Mouse (Mus musculus) megakaryocyte, embryonic 14.5 days (primary cell): ENCODE measurements around the gene Sppl3. TPM values are rescaled to one million over a fixed set of nuclear protein-coding genes. Genes with fewer than 3 reads are reported as not detected.
A peak's percentile ranks its signal among the peaks of the same experiment; 100 is the strongest.

Source experiments
- H3K27me3 ChIP-seq: replicated peaks from 2 replicates; pipeline ENCODE3; 2012; ENCODE audit warnings: inconsistent platforms
- H3K36me3 ChIP-seq: replicated peaks from 2 replicates; pipeline ENCODE3; 2012; ENCODE audit warnings: low read length, inconsistent platforms, mixed read lengths
- H3K4me1 ChIP-seq: 2 replicates; pipeline ENCODE4 v1.6.1; 2012; ENCODE audit warnings: inconsistent platforms
- H3K4me3 ChIP-seq: replicated peaks from 2 replicates; pipeline ENCODE3; 2012; ENCODE audit warnings: moderate library complexity, mild to moderate bottlenecking, inconsistent platforms
- H3K9me3 ChIP-seq: 2 replicates; pipeline ENCODE4 v1.6.1; 2012; ENCODE audit warnings: inconsistent platforms
- FLI1 ChIP-seq: IDR thresholded peaks from 2 replicates; pipeline ENCODE4 v1.6.1; 2012; ENCODE audit warnings: low read length, inconsistent platforms, mixed read lengths
- GATA1 ChIP-seq: IDR thresholded peaks from 3 replicates; pipeline ENCODE4 v1.6.1; 2012; ENCODE audit warnings: mixed read lengths, low read length, inconsistent platforms, borderline replicate concordance
- polyA plus RNA-seq: library from polyadenylated mRNA; stranded (reverse); fragments of >175 nt; gene quantifications from 2 replicates; pipeline ENCODE4 v1.2.3, GENCODE M21; 2012; ENCODE audit warnings: low replicate concordance; ENCODE audit not compliant: insufficient read depth

Sppl3 gene
- polyA plus RNA-seq, 1 experiment, result 18.2 TPM

DNA sequence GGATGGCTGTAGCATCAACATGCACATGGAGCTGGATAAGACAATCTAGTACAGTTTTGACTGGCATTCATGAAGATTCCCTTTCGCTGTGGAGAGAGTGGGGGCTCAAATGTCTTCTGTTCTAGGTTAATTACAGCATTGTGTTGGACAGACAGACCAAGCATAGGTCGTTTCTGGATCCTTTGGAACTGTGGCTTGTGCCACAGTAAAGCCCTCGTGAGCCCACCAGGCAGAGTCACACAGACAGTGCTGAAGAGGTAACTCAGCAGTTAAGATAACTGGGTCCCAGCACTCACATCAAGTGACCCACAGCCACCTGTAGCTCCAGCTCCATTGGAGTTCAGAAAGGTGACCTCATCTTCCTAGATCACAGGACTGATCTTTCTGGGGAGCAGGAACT, 18.6 kb downstream of the Sppl3 start:
- H3K36me3 ChIP-seq, result peaks cover 48% of the 10 kb centered on the region
- no peaks in the 10 kb centered on the region for H3K9me3 ChIP-seq
- H3K4me3 ChIP-seq, result no peak overlapping the region
- peaks cover 91% of the 10 kb centered on the region for H3K4me1 ChIP-seq
- no peaks in the 10 kb centered on the region for H3K27me3 ChIP-seq
- TF ChIP-seq FLI1 (no peak), GATA1 (no peak)

DNA sequence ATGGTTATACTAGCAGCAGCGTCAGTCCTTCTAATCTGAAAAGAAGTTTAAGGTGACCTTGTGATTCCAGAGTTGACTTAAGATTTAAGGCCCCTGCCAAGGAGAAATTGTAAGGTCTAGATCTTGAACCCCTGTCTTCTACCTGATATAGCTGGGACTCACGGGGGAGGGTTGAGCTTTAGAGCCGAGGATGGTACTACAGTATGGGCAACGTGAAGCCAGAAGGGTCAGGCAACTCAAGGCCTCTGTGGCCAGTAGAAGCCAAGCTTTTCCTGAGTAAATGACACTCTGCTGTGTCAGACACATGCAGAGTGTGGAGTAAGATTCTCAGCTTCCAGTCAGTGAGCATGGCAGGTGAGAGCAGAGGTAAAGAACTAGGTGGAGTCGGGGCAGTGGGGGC, 20.6 kb downstream of the Sppl3 start:
- Histone ChIP-seq H3K9me3 (no peaks in the 10 kb centered on the region), H3K36me3 (peaks cover 42% of the 10 kb centered on the region), H3K27me3 (no peaks in the 10 kb centered on the region), H3K4me3 (no peak overlapping the region), H3K4me1 (peaks cover 92% of the 10 kb centered on the region)
- TF ChIP-seq FLI1, result no peak
- no peak for TF ChIP-seq GATA1

DNA sequence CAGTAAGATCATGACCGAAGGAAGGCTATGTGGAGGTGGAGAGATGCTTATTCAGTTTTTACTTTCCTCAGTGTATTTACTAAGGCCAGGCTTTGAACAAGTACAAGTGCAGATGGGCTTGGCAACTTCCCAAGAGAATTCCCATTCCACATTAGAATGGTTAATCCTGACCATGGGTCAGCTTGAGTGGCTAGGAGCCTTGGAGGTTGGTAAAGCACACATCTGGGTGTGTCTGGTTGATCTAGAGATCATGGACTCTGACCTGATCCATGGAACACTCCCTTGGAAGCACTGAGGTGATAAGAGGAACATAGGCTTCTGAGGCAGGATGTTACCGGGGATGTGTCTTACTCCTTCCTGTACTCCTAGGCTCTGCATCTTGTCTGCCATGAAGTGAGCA, 21.7 kb downstream of the Sppl3 start:
- TF ChIP-seq FLI1 (no peak), GATA1 (no peak)
- H3K4me1 ChIP-seq, result peaks cover 89% of the 10 kb centered on the region
- H3K36me3 ChIP-seq, result peaks cover 34% of the 10 kb centered on the region
- H3K4me3 ChIP-seq, result peak overlapping the region; percentile 7
- H3K9me3 ChIP-seq, result no peaks in the 10 kb centered on the region
- H3K27me3 ChIP-seq, result no peaks in the 10 kb centered on the region

DNA sequence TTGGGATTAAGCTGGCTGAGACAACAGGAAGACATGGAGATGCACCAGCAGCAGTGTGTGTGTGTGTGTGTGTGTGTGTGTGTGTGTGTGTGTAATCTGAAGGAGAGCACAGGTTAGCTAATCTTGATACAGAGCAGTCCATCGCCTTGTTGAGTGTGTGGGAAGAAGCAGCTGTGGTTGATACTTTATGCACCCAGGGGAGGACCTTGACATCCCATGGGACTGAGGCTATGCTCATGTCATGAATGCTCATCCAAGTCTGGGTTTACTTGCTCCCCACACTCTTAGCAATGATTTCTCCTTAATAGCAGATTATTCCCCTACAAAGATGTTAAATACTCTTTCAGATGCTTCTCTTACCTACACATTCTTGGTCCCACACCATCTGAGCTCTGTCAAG, 24.3 kb downstream of the Sppl3 start:
- Histone ChIP-seq H3K27me3 (no peaks in the 10 kb centered on the region), H3K9me3 (no peaks in the 10 kb centered on the region), H3K4me3 (peak overlapping the region; percentile 14), H3K4me1 (peaks cover 85% of the 10 kb centered on the region), H3K36me3 (peaks cover 15% of the 10 kb centered on the region)
- TF ChIP-seq FLI1 (no peak), GATA1 (no peak)

DNA sequence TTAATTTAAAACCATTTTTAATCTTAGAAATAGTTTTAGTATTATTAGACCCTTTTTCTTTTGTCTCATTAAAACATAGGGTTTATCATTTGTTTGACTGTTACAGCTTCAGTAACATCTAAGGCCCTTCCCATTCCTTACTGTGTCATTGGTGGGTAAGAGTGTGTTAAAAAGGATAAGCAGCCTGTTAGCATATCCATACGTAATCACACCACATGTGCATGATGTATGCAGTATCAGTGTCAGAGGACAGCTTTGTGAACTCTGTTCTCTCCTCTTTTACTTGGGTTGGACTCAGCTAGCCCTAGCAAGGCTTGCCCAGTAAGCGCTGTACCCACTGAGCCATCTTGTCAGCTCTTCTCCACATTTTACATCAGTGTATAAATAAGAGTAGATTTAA, 26.2 kb downstream of the Sppl3 start:
- no peaks in the 10 kb centered on the region for H3K27me3 ChIP-seq
- H3K9me3 ChIP-seq, result no peaks in the 10 kb centered on the region
- no peak for TF ChIP-seq FLI1
- no peak for TF ChIP-seq GATA1
- H3K4me1 ChIP-seq, result peaks cover 79% of the 10 kb centered on the region
- no peak overlapping the region for H3K4me3 ChIP-seq
- peaks cover 11% of the 10 kb centered on the region for H3K36me3 ChIP-seq

- H3K4me3 ChIP-seq, result no peak overlapping the region
- no peaks in the 10 kb centered on the region for H3K27me3 ChIP-seq
- peaks cover 10% of the 10 kb centered on the region for H3K36me3 ChIP-seq
- peaks cover 62% of the 10 kb centered on the region for H3K4me1 ChIP-seq
- no peaks in the 10 kb centered on the region for H3K9me3 ChIP-seq
- no peak for TF ChIP-seq GATA1
- TF ChIP-seq FLI1, result no peak
These were observed 29.8 kb downstream of the Sppl3 start for GRCm38 (mm10) chr5:115040756-115041155.

- TF ChIP-seq GATA1, result no peak
- H3K36me3 ChIP-seq, result peaks cover 16% of the 10 kb centered on the region
- H3K4me1 ChIP-seq, result peaks cover 49% of the 10 kb centered on the region
- H3K27me3 ChIP-seq, result no peaks in the 10 kb centered on the region
- no peaks in the 10 kb centered on the region for H3K9me3 ChIP-seq
- no peak overlapping the region for H3K4me3 ChIP-seq
These were observed 32.7 kb downstream of the Sppl3 start for GRCm38 (mm10) chr5:115043626-115044025.

GRCm38 (mm10) chr5:115045146-115045677, 34.3 kb downstream of the Sppl3 start:
- peaks cover 17% of the 10 kb centered on the region for H3K36me3 ChIP-seq
- TF ChIP-seq FLI1 (no peak), GATA1 (no peak)
- peak overlapping the region; percentile 12 for H3K4me3 ChIP-seq
- H3K4me1 ChIP-seq, result peaks cover 51% of the 10 kb centered on the region
- no peaks in the 10 kb centered on the region for H3K9me3 ChIP-seq
- H3K27me3 ChIP-seq, result no peaks in the 10 kb centered on the region

GRCm38 (mm10) chr5:115049692-115050091, 38.8 kb downstream of the Sppl3 start:
- Histone ChIP-seq H3K4me3 (no peak overlapping the region), H3K9me3 (no peaks in the 10 kb centered on the region), H3K36me3 (peaks cover 26% of the 10 kb centered on the region), H3K4me1 (peaks cover 74% of the 10 kb centered on the region), H3K27me3 (no peaks in the 10 kb centered on the region)
- TF ChIP-seq FLI1 (no peak), GATA1 (no peak)

DNA sequence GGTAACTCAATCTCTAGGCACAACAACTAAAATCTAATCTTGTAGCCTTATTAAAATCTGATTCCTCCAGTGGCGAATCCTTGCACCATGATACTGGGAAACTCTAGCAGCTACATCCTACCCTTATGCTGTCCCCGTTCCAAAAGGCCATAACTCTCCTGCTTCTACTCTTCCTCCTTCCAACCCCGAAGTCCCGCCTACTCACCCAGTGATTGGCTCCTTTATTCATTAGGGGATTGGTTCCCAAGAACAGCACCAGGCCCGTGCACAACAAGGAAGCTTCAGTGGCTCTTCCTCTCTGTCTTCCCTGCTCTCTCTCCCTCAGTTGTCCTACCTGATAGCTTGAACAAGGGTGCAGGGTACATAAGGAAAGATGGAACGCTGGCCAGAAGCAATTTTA, 39.8 kb downstream of the Sppl3 start:
- Histone ChIP-seq H3K4me1 (peaks cover 75% of the 10 kb centered on the region), H3K4me3 (no peak overlapping the region), H3K27me3 (no peaks in the 10 kb centered on the region), H3K9me3 (no peaks in the 10 kb centered on the region), H3K36me3 (peaks cover 23% of the 10 kb centered on the region)
- TF ChIP-seq GATA1, result no peak
- TF ChIP-seq FLI1, result no peak

GRCm38 (mm10) chr5:115052546-115052945, 41.6 kb downstream of the Sppl3 start:
- Histone ChIP-seq H3K4me3 (peak overlapping the region; percentile 9), H3K4me1 (peaks cover 93% of the 10 kb centered on the region), H3K9me3 (no peaks in the 10 kb centered on the region), H3K27me3 (no peaks in the 10 kb centered on the region), H3K36me3 (peaks cover 33% of the 10 kb centered on the region)
- no peak for TF ChIP-seq FLI1
- TF ChIP-seq GATA1, result no peak
